Mouse (Mus musculus) adrenal gland, postnatal 10 days (tissue): ENCODE results near the gene Mark4. TPM values are rescaled to one million over a fixed set of nuclear protein-coding genes. Genes with fewer than 3 reads are reported as not detected.
A peak's percentile ranks its signal among the peaks of the same experiment; 100 is the strongest.

Source experiments
- DNase-seq: peaks from one replicate; pipeline ENCODE4 v3.0.0; 2021; ENCODE audit warnings: mixed read lengths
- total RNA-seq, 2 experiments: library from RNA; stranded (reverse); gene quantifications; 2 replicates each; pipeline ENCODE4 v1.2.3; 2021

The Mark4 gene
- total RNA-seq, 2 experiments from 2014 or later: 35.0 to 37.1 TPM

- no peak for DNase-seq
These were observed 21.6 kb downstream of the Mark4 start for GRCm38 (mm10) chr7:19437048-19437447.

- no peak for DNase-seq
These were observed 22.3 kb downstream of the Mark4 start for GRCm38 (mm10) chr7:19436276-19436675.

- no peak for DNase-seq
These were observed 26.1 kb downstream of the Mark4 start for GRCm38 (mm10) chr7:19432475-19432874.

- DNase-seq: no peak
These were observed 28.2 kb downstream of the Mark4 start for GRCm38 (mm10) chr7:19430402-19430801.

- no peak for DNase-seq
These were observed 28.9 kb downstream of the Mark4 start for GRCm38 (mm10) chr7:19429726-19430125.

- no peak for DNase-seq
These were observed 30.5 kb downstream of the Mark4 start for GRCm38 (mm10) chr7:19427999-19428650.

- no peak for DNase-seq
These were observed 31.7 kb downstream of the Mark4 start for GRCm38 (mm10) chr7:19426888-19427287.

- DNase-seq: no peak
These were observed 32.3 kb downstream of the Mark4 start for GRCm38 (mm10) chr7:19426349-19426748.

- no peak for DNase-seq
These were observed 34.6 kb downstream of the Mark4 start for GRCm38 (mm10) chr7:19424051-19424450.

GRCm38 (mm10) chr7:19423083-19423482 lies 35.5 kb downstream of the Mark4 start:
- no peak for DNase-seq

- DNase-seq: peak; percentile 93
These were observed 37.6 kb downstream of the Mark4 start for GRCm38 (mm10) chr7:19420821-19421636.

GRCm38 (mm10) chr7:19420121-19420520 lies 38.5 kb downstream of the Mark4 start:
- DNase-seq: no peak

GRCm38 (mm10) chr7:19416590-19416989 lies 42.0 kb downstream of the Mark4 start:
- DNase-seq: no peak

- DNase-seq: no peak
These were observed 45.1 kb downstream of the Mark4 start for GRCm38 (mm10) chr7:19413525-19413924.

- DNase-seq: no peak
These were observed 46.8 kb downstream of the Mark4 start for GRCm38 (mm10) chr7:19411783-19412182.

- peak; percentile 82 for DNase-seq
These were observed 47.8 kb downstream of the Mark4 start for GRCm38 (mm10) chr7:19410766-19411344.

GRCm38 (mm10) chr7:19409753-19410152 lies 48.9 kb downstream of the Mark4 start:
- no peak for DNase-seq

GRCm38 (mm10) chr7:19405417-19405816 lies 53.2 kb downstream of the Mark4 start:
- peak; percentile 93 for DNase-seq

- DNase-seq: no peak
These were observed 54.1 kb downstream of the Mark4 start, which contains the start of gene Ckm for GRCm38 (mm10) chr7:19404476-19404875. Gene Ckm (plus strand): TSS chr7:19404776.

- DNase-seq: peak; percentile 51
These were observed 54.8 kb downstream of the Mark4 start, which contains the start of gene Klc3 for GRCm38 (mm10) chr7:19403731-19404296. Gene Klc3 (minus strand): TSS chr7:19404104.

- DNase-seq: no peak
These were observed 56.0 kb downstream of the Mark4 start for GRCm38 (mm10) chr7:19402535-19403112.

- no peak for DNase-seq
These were observed 57.7 kb downstream of the Mark4 start for GRCm38 (mm10) chr7:19400946-19401345.
